Mouse (Mus musculus): ENCODE measurements at regions not wholly inside any gene's neighbourhood (a gene's known extent, or its start where the extent isn't known, plus 50 kb on each side); places are given as distances from the start of the nearest gene placed in this dataset.

GRCm38 (mm10) chr3:147999330-147999953 lies 990.9 kb downstream of the Adgrl2 start:
- H3K27ac ChIP-seq (ENCODE audit: insufficient read depth, low read length), result no peak overlapping the region
- no peak overlapping the region for H3K4me3 ChIP-seq (ENCODE audit: insufficient read depth, low read length)
- H3K4me1 ChIP-seq (ENCODE audit: control insufficient read depth, insufficient read depth, low read length), result no peaks in the 10 kb centered on the region
- no peak for TF ChIP-seq POLR2A (IDR thresholded peaks at IDR 0.05; ENCODE audit: low read depth, low read length)
- TF ChIP-seq CTCF (IDR thresholded peaks at IDR 0.05; ENCODE audit: borderline replicate concordance, insufficient read depth, low read length), result no peak

GRCm38 (mm10) chr3:147991738-147992137 lies 998.6 kb downstream of the Adgrl2 start:
- Histone ChIP-seq H3K4me1 (ENCODE audit: control insufficient read depth, insufficient read depth, low read length) (peaks cover 2% of the 10 kb centered on the region; the same call in 1 of the 2 replicates), H3K27ac (ENCODE audit: insufficient read depth, low read length) (no peak overlapping the region)
- TF ChIP-seq CTCF (IDR thresholded peaks at IDR 0.05; ENCODE audit: borderline replicate concordance, insufficient read depth, low read length), result no peak
- TF ChIP-seq POLR2A (IDR thresholded peaks at IDR 0.05; ENCODE audit: low read depth, low read length), result no peak

DNA sequence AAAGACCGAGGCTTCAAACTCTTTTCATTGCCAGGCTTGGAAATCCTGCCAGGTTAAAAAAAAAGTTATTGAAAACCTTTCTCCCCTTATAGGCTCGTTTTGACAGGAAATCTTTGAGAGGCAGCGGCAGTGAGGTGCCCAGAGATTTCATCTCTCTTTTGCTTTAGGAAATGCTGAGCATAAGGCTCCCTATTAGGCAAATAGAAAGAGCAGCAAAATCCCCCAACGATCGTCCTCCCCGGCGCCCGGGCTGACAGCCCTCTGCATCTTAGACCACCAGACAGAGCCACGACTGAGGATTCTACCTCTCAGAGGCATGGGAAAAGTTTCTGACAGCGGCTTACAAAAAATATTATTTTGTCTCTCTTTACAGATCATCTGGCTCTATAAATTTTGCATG lies 999.5 kb downstream of the Adgrl2 start:
- H3K27ac ChIP-seq (ENCODE audit: insufficient read depth, low read length), result peak overlapping the region; percentile 32
- no peak for TF ChIP-seq CTCF (IDR thresholded peaks at IDR 0.05; ENCODE audit: borderline replicate concordance, insufficient read depth, low read length)
- peak overlapping the region; percentile 26 for H3K4me3 ChIP-seq (ENCODE audit: insufficient read depth, low read length)
- peaks cover 2% of the 10 kb centered on the region; the same call in 1 of the 2 replicates for H3K4me1 ChIP-seq (ENCODE audit: control insufficient read depth, insufficient read depth, low read length)

More at GRCm38 (mm10) chr3:147991738-147992137, 998.6 kb downstream of the Adgrl2 start:
- H3K4me3 ChIP-seq (ENCODE audit: insufficient read depth, low read length), result no peak overlapping the region

GRCm38 (mm10) chr3:147982831-147983230 lies 1007.5 kb downstream of the Adgrl2 start:
- Histone ChIP-seq H3K4me3 (ENCODE audit: insufficient read depth, low read length) (no peak overlapping the region), H3K4me1 (ENCODE audit: control insufficient read depth, insufficient read depth, low read length) (no peaks in the 10 kb centered on the region), H3K27ac (ENCODE audit: insufficient read depth, low read length) (no peak overlapping the region)
- no peak for TF ChIP-seq CTCF (IDR thresholded peaks at IDR 0.05; ENCODE audit: borderline replicate concordance, insufficient read depth, low read length)
- no peak for TF ChIP-seq POLR2A (IDR thresholded peaks at IDR 0.05; ENCODE audit: low read depth, low read length)

GRCm38 (mm10) chr3:147981621-147982020 lies 1008.7 kb downstream of the Adgrl2 start:
- Histone ChIP-seq H3K27ac (ENCODE audit: insufficient read depth, low read length) (no peak overlapping the region), H3K4me3 (ENCODE audit: insufficient read depth, low read length) (no peak overlapping the region), H3K4me1 (ENCODE audit: control insufficient read depth, insufficient read depth, low read length) (no peaks in the 10 kb centered on the region)
- TF ChIP-seq CTCF (IDR thresholded peaks at IDR 0.05; ENCODE audit: borderline replicate concordance, insufficient read depth, low read length) (no peak), POLR2A (IDR thresholded peaks at IDR 0.05; ENCODE audit: low read depth, low read length) (no peak)

DNA sequence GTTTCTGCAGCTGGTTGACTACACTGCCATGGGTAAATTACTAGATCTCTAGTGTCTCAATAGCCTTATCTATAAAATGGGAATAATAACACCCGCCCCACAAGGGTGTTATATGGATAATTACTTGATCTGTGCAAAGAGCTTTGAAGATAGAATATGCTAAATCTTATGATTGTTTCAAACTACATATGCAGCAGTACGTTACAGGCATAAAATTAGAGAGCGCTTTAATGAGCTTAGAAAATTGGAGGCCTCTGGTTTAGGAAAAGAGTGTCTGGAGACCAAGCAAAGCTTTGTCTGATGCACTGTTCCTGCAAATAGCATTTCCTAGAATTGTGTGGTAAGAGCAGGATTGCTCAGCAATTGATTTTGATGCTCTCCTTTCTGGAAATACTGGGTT lies 1013.8 kb downstream of the Adgrl2 start:
- Histone ChIP-seq H3K4me3 (ENCODE audit: insufficient read depth, low read length) (no peak overlapping the region), H3K4me1 (ENCODE audit: control insufficient read depth, insufficient read depth, low read length) (no peaks in the 10 kb centered on the region), H3K27ac (ENCODE audit: insufficient read depth, low read length) (no peak overlapping the region)
- TF ChIP-seq CTCF (IDR thresholded peaks at IDR 0.05; ENCODE audit: borderline replicate concordance, insufficient read depth, low read length) (no peak), POLR2A (IDR thresholded peaks at IDR 0.05; ENCODE audit: low read depth, low read length) (no peak)

- H3K27ac ChIP-seq (ENCODE audit: insufficient read depth, low read length), result no peak overlapping the region
- no peak overlapping the region for H3K4me3 ChIP-seq (ENCODE audit: insufficient read depth, low read length)
- TF ChIP-seq POLR2A (IDR thresholded peaks at IDR 0.05; ENCODE audit: low read depth, low read length) (no peak), CTCF (IDR thresholded peaks at IDR 0.05; ENCODE audit: borderline replicate concordance, insufficient read depth, low read length) (no peak)
- no peaks in the 10 kb centered on the region for H3K4me1 ChIP-seq (ENCODE audit: control insufficient read depth, insufficient read depth, low read length)
These were observed 1014.3 kb downstream of the Adgrl2 start for GRCm38 (mm10) chr3:147976069-147976468.

DNA sequence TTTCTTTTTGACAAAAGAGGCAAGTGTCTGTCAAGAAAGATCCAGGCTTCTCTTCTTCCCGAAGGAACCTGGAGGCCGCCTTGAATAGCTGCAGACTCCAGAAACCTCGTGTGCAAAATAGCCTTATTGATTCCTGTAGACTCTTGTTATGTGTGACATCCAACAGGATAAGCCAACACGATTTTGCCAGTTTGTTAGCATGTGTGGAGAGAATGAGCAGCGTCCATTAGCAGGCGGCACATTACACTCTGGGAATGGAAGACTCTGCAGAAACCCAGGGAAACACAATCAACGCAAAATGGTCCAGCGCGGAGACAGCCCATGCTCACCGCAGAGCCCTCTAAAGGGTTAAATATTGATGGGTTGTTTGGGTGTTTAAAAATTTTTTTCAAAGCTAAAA lies 1014.9 kb downstream of the Adgrl2 start:
- Histone ChIP-seq H3K4me1 (ENCODE audit: control insufficient read depth, insufficient read depth, low read length) (no peaks in the 10 kb centered on the region), H3K4me3 (ENCODE audit: insufficient read depth, low read length) (no peak overlapping the region), H3K27ac (ENCODE audit: insufficient read depth, low read length) (no peak overlapping the region)
- TF ChIP-seq POLR2A (IDR thresholded peaks at IDR 0.05; ENCODE audit: low read depth, low read length), result no peak
- TF ChIP-seq CTCF (IDR thresholded peaks at IDR 0.05; ENCODE audit: borderline replicate concordance, insufficient read depth, low read length), result no peak

- Histone ChIP-seq H3K4me1 (ENCODE audit: control insufficient read depth, insufficient read depth, low read length) (no peaks in the 10 kb centered on the region), H3K4me3 (ENCODE audit: insufficient read depth, low read length) (no peak overlapping the region), H3K27ac (ENCODE audit: insufficient read depth, low read length) (no peak overlapping the region)
- TF ChIP-seq CTCF (IDR thresholded peaks at IDR 0.05; ENCODE audit: borderline replicate concordance, insufficient read depth, low read length), result no peak
- TF ChIP-seq POLR2A (IDR thresholded peaks at IDR 0.05; ENCODE audit: low read depth, low read length), result no peak
These were observed 1015.8 kb downstream of the Adgrl2 start for GRCm38 (mm10) chr3:147974515-147974914.

DNA sequence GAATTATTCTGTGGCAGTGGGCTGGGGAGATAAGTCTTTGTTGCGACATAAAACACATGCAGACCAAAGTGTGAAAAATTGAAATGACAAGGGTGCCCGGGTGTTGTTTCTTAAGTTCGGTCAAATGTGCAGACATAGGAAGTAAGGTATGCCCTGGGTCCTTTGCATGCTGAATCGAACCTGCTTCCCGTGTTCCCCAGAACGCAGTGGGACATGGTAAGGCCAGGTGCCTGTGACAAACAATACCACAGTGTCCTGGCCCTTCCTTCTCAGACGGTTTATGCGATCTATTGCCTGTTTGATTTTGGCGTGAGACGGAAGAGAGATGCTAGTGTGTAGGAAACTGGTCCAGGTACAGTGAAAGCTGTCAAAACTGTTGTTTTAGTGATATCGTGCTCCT lies 1022.1 kb downstream of the Adgrl2 start:
- TF ChIP-seq POLR2A (IDR thresholded peaks at IDR 0.05; ENCODE audit: low read depth, low read length), result no peak
- no peak for TF ChIP-seq CTCF (IDR thresholded peaks at IDR 0.05; ENCODE audit: borderline replicate concordance, insufficient read depth, low read length)
- H3K27ac ChIP-seq (ENCODE audit: insufficient read depth, low read length), result no peak overlapping the region
- no peaks in the 10 kb centered on the region for H3K4me1 ChIP-seq (ENCODE audit: control insufficient read depth, insufficient read depth, low read length)
- no peak overlapping the region for H3K4me3 ChIP-seq (ENCODE audit: insufficient read depth, low read length)

All from embryonic fibroblast, embryonic 13.5 days (primary cell).